Mouse (Mus musculus): ENCODE results near the gene Nckap5.

The Nckap5 gene

DNA sequence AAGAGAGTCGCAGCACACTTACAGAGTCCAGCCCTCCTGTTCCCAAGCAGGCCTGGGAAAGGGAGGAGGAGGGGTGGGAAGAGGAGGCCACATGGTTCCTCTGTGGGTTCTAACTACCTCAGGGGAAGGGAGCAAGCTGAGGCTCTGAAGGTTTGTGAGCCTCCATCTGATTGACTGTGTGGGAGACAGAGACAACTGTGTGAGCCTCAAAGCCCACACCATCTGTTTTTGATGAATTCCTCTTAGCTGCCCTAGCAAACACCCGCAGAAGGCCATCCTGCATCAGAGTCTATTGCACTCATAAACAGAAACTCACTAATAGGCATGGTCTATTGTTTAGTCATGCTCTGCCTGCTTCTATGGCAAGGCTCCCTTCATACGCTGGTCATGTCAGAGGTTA lies 834.1 kb downstream of the Nckap5 start:
- DNase-seq = no peak

DNA sequence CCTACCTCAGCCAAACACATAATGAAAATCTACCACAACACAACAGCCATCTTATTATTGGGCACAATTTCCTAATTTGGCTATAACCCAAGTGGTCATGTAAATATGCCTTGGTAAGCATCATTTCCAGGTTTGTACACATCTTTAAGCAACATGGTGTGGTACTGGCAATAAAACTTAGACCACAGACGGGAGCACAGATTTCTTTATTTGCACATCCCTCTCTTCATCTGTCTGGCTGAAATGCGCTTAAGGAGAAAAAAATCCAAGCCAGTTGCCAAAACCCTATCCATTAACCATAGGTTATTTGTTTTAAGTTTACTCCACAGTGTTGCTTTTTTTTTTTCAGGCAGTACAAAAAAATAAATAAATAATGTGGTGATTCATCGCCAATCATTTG lies 842.8 kb downstream of the Nckap5 start:
- no peak for DNase-seq

DNA sequence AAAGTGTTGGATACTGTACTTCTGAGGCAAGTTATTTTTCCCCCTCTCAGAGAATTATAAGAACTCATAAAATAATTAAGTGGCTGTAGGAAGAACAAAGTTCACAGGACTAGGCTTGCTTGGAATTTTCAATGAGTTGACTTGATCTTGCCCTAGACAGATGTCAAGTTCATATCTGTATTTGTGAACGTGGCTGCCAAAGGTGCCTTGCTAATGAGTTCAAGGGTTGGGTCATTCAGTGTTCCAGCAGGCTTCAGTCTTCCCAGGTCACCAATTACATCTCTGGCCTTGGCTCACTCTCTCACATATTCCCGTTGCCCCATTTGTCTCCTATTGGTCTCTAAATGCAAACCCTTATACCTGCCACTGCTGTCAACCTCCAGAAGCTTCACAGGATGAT lies 846.0 kb downstream of the Nckap5 start:
- peak; percentile 13 to 22 for DNase-seq

DNA sequence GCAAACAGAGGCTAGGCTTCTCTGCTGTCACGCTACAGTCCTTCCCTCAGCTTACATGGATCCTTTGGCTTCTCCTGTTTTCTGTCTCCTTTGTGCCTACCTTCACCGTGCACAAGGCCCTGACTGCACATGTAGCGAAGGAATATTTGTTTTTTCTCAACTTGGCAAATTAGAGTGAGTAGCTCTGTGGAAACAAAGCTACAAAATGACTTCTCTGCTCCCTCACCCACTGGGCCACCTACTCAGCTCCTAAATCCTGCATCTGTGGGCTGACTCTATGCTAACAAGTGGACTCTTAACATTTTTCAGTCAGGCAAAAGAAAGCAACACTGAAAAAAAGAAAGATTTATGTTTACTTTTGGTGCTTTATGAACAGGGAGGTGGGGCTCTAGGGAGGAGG lies 856.0 kb downstream of the Nckap5 start:
- no peak for DNase-seq

DNA sequence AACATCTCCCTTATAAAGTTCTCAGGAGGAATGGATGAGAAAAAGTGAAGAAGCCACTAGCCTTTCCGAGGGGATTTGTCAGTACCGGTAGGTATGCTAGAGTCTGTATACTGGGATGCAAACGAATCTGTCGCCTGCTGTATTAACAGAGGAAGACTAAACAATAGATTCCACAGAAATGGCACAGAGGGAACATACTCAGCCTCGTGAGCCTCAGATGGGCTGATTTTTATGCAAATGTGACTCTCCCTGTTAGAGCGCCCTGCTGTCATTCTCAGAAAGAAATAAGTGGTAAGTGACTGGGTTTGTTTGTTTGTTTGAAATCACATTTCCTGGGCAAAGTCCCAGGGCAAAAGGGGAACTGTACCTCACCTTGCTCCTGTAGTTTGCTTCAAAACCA lies 858.7 kb downstream of the Nckap5 start:
- DNase-seq = no peak

DNA sequence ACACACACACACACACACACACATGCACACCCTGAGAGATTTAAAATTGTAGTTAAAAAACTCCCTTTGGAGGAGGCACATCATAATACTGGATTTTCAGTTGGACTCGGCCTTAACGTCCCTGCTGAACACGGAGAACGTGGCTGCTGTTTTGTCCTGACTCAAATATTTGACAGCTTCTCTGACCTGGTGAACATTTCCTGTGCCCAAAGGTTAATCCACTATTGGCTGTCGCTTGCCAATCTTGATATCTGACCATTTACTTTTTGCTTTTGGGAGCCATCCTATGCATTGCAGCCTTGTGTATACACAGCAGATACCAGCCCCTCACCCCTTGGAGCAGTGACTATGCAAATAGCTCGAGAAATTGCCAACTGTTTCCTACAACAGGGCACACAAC lies 862.9 kb downstream of the Nckap5 start:
- no peak for DNase-seq

DNA sequence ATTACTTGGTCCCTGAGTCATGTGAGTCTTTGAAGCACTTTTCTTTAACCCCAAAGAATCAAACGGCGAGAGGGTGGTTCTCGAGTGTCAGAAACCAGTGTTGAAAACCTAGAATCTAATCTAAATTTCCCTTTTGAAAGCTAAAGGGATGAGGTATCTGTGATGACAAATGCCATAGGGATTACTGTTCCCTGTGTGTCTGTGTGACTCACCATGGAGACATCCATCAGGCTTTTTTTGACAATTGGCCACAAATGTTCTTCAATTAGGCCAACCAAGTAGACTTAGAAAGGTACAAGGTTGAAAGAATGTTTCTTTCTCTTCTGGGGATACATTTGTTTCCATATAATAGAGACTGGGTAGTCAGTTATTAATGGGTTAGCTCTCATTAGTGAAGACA lies 879.6 kb downstream of the Nckap5 start:
- DNase-seq = no peak

DNA sequence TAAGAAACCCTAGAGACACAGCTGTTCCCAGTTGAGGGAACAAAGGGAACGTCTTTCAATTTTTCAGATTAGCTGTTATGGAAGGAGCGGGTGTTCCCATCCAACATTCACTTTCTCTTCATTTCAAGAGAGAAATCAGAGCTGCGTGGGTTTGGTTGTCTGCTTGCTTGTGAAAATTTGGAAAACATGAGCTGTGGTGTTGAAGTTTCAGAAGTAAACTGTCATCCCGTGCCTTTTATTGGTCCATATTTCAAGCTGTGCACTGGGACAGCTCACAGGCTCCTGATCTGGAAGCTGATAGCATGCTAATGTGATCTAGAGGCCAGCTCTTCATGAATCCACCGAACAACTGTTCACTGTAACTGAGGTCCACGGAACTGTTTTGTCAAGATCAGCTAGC lies 881.5 kb downstream of the Nckap5 start:
- DNase-seq = no peak

DNA sequence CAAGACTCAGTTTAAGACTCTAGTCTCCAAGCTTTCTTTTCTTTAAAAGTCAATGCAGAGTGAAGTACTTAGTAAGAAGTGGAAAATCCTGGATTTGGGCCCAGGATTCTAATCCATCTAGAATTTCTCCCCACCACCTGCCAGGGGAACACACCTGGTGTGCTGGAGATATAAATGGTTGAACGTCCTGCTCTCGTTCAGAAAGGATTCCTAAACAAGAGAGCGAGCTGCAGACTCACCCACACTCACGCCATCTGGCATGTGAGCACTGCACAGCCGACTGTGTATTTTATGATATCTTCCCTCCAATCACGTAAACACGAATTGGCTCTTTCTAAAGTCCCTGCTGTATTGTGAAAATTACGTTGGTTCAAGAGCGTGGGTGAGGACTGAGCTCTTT lies 885.5 kb downstream of the Nckap5 start:
- no peak for DNase-seq

DNA sequence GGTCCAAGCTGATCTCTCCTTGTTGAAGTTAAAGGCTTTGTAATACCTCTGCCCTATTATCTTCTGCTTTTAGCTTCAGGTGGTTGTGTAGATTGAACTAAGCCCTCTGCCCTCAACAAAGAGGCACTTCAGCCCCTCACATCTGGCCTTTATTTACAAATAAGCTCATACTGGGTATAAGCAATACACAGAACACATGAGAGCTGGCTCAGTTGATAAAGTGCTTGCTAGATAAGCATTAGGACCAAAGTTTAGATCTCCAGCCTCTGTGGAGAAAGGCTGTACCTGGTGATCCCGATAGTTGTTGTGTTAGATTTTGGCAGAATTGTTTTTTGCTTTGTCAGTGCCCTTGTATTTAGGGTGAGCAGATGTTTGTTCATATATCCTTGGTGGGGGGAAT lies 887.3 kb downstream of the Nckap5 start:
- no peak for DNase-seq

DNA sequence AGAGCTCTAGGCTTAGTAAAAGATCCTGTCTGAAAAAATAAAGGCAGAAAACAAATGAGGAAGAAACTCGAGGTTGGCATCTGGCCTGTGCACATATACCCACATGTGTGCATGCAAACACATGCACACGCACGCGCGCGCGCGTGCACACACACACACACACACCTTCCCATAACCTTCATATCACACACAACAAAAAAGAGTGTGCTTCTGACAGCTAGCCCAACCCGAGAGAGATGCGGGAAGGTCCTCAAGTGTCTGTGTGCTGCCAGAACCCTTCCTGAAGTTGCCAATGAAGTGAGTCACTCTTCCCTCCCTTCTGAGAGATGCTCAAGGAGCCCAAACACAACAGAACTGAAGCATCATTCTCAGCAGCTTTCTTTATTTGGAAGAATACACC lies 905.1 kb downstream of the Nckap5 start:
- no peak for DNase-seq

DNA sequence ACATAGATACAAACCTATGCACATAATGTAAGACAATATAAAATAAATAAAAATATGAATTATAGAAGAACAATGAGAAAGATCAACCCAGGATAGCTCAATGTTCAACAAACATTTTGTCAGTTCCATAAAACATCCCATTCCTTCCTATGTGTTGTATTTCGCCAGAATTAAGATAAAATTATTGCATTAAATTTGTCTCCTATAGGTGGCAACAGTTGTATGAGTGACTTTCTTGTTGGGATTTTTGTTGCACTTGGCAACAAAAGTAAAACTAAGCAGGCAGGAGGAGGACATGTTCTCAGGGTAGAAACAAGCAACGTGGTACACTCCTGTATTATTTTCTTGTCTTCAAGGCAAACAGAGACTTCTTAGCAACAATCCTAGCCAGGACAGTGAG lies 907.5 kb downstream of the Nckap5 start:
- DNase-seq = no peak

DNA sequence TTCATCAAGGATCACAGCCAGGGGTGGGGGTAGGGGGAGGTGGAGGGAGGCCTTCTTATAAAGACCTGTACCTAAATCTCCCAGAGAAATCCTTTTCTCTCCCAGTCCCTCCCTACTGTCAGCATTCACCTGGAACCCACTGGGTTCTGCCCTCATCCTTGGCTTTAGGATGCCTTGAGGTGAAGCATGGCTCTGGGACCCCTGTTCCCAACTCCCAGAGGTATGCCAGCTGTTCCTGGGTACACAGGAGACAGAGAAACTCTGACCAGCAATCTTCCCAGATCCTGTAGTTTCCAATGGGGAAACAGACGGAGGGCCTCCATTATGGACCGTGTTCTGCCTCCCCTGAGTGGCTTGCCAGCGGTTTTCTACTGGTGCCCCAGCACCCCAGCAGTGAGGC lies 909.9 kb downstream of the Nckap5 start:
- no peak for DNase-seq

DNA sequence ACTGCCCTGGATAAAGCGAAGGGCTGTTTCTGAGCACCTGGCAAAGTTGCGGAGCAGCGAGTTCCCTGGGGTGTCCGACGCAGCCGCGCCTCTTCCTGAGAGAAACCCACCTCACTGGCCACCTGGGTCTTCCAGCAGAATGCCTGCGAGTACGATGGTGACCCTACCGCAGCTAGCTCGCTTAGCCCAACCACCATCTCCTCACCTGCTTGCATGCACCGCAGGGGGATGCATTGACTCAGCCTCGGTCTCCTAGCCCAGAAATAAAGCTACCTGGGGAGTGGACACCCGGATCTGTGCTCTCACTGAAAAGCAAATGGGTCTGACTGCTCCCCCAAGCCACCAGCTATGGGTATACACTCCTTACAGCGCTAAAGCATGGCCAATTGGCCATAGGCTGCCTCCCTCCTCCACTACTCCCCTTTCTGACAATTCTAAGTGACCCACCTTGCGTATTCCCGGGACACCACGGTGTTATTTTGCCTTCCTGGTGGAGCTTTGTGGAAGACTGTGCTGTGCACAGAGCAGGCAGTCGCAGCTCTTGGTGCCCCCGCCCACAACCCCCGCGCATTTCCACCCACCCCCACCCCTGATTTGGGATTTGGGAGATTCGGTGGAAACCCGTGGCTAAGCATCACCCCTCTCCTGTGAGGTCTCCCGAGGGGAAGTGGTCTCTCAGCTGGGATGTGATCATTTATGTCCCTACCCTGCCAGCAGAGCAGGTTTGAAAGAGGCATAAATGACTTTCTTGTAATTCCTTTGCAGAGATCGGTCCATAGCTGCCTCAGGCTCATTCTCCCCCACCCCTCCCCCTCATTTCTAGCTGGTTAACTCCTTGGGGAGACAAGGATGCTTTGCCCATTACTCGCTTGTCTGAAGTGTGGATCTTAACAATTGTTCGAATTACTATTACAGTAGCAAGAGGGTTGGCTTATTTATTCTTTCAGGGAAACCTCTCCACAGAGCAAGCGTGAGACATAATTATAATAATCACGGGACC lies 917.7 kb downstream of the Nckap5 start, which contains the start of gene Lypd1:
Gene Lypd1, minus strand, starts transcription at position 501 of the 1,000 bp plus-strand sequence.
- DNase-seq = no peak

DNA sequence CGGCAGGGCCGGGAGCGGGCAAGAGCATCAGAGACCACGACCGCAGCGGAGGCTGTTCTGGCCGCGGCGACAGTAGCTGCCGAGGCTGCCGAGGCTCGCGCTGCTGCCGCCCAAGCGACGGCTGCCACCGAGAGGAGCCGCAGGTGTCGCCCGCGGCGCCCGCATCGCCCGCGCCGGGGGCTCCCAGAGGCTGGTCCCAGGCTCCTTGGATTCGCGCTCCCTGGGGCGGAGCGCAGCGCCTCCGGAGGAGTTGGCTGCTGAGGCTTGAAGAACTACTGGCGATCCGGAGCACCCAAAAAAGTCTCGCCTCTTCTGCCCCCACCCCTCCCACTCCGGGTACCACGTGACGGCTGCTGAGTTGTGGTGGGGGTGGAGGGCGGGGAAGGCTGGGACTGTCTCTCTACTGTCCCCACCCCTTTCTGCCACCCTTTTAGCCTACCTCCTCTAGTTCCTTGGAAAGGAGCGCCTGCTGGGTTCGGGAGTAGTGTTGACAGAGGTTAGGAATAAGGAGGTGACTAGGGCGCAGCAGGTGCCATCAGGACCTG lies 918.6 kb downstream of the Nckap5 start:
- DNase-seq = peak in 1 of 2 experiments; percentile 4

DNA sequence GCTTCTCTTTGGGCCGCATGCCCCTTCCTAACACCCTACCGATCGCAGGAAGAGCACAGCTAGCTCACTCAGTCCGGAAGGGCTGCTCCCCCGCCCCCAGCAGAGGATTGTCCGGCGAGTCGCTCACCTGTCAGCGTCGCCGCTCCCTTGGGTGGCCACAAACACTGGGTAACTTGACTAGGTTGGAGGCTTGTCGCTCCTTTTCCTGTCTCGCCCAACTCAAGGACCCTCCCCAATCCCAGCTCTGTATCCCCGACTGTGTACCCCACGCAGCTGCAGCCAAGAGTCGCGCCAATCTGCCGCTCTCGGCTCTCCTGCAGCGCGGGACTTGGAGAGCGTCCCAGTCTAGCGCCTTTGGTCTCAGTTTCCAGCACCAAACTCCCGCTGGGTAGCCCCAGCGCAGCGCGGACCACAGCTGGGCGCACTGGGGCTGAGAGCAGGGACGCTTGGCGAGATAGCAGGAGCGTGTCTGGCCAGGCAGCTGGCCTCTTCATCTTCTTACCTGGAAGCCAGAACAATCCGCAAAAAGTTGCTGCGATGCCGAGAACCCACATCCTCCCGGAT lies 919.2 kb downstream of the Nckap5 start:
- peak in 1 of 2 experiments; percentile 14 for DNase-seq

DNA sequence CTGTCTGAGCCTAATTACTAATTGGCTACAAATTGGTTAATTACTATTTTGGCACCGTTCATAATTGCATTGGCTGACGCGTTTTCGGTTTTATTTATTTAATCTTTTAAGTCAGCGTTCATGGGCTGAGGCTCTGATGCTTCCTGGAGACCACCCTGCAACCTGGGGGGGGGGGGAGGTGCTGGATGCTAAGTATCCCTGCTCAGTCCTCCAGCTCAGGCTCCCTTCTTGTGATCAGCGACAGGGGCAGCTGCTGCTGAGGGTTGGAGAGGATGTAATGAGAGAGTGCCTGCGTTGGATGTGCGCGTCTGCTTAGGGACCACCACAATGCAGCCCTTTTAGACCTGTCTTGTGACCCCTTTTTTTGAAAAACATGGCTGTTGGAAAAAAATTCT lies 919.7 kb downstream of the Nckap5 start:
- no peak for DNase-seq

DNA sequence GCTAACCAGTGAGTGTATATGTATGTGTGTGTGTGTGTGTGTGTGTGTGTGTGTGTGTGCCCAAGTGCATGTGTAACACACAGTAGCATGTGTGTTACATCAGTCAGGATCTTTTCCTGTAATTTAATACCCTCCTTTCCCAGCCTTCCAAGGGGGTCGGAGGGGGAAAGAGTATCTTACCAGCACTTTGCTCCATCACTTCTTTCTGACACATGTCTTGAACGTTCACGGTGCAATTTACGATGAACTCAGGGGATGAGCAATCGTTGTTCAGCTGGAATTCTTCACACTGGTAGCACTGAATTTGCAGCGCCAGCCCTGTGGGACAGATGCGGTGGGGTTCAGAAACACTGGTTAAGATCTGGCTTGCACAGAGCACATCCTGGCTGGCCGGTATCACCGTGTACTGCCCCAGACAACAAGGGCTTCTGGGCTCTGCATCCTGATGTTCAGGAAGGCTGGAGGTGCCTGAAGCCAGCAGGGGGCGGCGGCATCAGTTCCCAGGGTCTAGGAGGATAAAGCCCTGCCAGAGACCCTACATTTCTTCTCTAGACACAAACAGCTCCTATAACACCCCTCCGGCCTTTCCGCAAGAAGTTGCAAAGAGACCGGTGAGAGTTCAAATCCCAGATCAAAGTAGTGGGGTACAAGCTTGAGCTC lies 920.3 kb downstream of the Nckap5 start:
- DNase-seq = peak in 1 of 2 experiments; percentile 19

DNA sequence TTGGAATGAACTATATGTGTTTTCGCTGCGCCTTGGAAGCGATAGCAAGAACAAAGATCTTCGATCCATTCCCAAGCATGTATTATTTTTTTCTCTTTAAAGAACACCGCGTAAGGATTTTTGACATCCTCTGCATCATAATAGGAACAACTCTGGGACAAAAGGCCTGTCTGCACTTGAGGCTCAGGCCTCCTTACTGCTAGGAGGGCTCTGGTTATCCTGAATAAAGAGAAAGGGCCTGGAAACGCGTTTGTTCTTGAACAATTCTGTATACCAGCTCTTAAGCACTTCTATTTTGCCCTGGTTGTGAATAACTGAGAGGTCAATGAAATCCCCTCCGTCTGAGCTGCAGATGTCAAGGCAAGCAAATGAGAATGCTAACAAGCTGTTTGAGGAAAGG lies 937.4 kb downstream of the Nckap5 start:
- DNase-seq = no peak

DNA sequence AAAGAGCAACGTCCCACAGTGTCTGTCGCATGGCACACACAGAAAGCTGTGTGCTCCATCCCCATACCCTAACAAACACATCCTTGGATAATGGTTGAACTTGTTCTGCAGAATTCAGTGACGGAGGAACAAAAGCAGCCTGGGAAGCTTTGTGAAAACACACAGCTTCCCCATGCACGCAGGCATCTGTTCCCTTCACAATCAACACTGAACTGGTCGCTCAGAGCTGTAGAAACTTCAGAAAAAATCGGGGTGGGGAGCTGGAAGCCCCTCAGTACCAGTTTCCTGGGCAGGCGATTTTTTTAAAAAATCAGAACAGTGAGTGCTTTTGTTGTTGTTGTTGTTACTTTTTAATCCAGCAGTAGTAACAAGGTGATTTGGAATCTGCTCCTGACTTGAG lies 960.5 kb downstream of the Nckap5 start:
- DNase-seq = no peak

Data from kidney, postnatal 36 days (tissue).